Comparison of ENCODE assay signal across 23 mouse cellular contexts in genomic region chr11:54897470-54897869, GRCm38 (mm10). TPM values are rescaled to one million over a fixed set of nuclear protein-coding genes. Genes with fewer than 3 reads are reported as not detected.
DNase-seq lines count a peak whose midpoint lies in the region; ATAC-seq and TF ChIP-seq lines count a peak whose summit lies in the region.
"Had no signal": no experiment of that assay in that cellular context is flagged by ENCODE, and none has a peak within 500 bp of the region (broad histone marks: within the 10 kb centered on the region; RNA-seq: fewer than 3 reads in every experiment).

No protein-coding gene starts in this region.

- no peak overlapping the region for H3K27ac ChIP-seq in lung, postnatal 0 days (ENCODE audit: low read length)
- peak overlapping the region; percentile 45; the same call in 1 of the 2 replicates for H3K27ac ChIP-seq in intestine, embryonic 16.5 days (ENCODE audit: low read length)
- no peak overlapping the region; the same call in 1 of the 2 replicates for H3K27ac ChIP-seq in kidney, postnatal 0 days
- H3K27ac ChIP-seq in liver, postnatal 0 days (ENCODE audit: low read depth), result no peak overlapping the region
- H3K27ac ChIP-seq: forebrain, embryonic 15.5 days; heart, embryonic 13.5 days; layer of hippocampus, adult 2 months; liver, embryonic 12.5 days; macrophage; stomach, embryonic 15.5 days had no signal

- peak; percentile 58 for ATAC-seq in lung, postnatal 0 days
- ATAC-seq in intestine, embryonic 16.5 days, result peak; percentile 61
- peak; percentile 87 for ATAC-seq in kidney, postnatal 0 days (replicated peaks; ENCODE audit: low FRiP score, low read depth)
- ATAC-seq in frontal cortex, adult (ENCODE audit: low TSS enrichment), result no peak
- no peak for ATAC-seq in liver, postnatal 0 days
- ATAC-seq: CD4-positive, CD25-positive, alpha-beta regulatory T cell, adult 4 months; forebrain, embryonic 15.5 days; hindbrain, embryonic 16.5 days; liver, embryonic 12.5 days; midbrain, embryonic 16.5 days had no signal

- no peaks in the 10 kb centered on the region for H3K9me3 ChIP-seq in lung, postnatal 0 days (ENCODE audit: low read length)
- no peaks in the 10 kb centered on the region for H3K9me3 ChIP-seq in intestine, embryonic 16.5 days (ENCODE audit: control insufficient read depth, low read length)
- no peaks in the 10 kb centered on the region for H3K9me3 ChIP-seq in kidney, postnatal 0 days (replicated peaks; ENCODE audit: low read length)
- no peaks in the 10 kb centered on the region for H3K9me3 ChIP-seq in liver, postnatal 0 days (ENCODE audit: low read length)
- H3K9me3 ChIP-seq: forebrain, embryonic 15.5 days; G1E; heart, embryonic 13.5 days; liver, embryonic 12.5 days; stomach, embryonic 15.5 days had no signal

- H3K4me3 ChIP-seq in lung, postnatal 0 days (ENCODE audit: low read depth, low read length), result no peak overlapping the region
- H3K4me3 ChIP-seq in intestine, embryonic 16.5 days (ENCODE audit: low read length), result no peak overlapping the region
- H3K4me3 ChIP-seq in kidney, postnatal 0 days (replicated peaks; ENCODE audit: low read depth, low read length), result no peak overlapping the region
- no peak overlapping the region for H3K4me3 ChIP-seq in liver, postnatal 0 days (ENCODE audit: low read depth, low read length)
- H3K4me3 ChIP-seq: erythroblast, embryonic 14.5 days; forebrain, embryonic 15.5 days; heart, embryonic 13.5 days; layer of hippocampus, adult 2 months; liver, embryonic 12.5 days; stomach, embryonic 15.5 days had no signal

- TF ChIP-seq EP300 in lung, postnatal 0 days (IDR thresholded peaks at IDR 0.05), result no peak
- no peak for TF ChIP-seq EP300 in liver, postnatal 0 days (IDR thresholded peaks at IDR 0.05; ENCODE audit: low read depth)

- no peak for TF ChIP-seq CTCF in lung, postnatal 0 days (IDR thresholded peaks at IDR 0.05)
- no peak for TF ChIP-seq CTCF in kidney, postnatal 0 days (IDR thresholded peaks at IDR 0.05; ENCODE audit: low read depth)
- TF ChIP-seq CTCF in liver, postnatal 0 days (IDR thresholded peaks at IDR 0.05; ENCODE audit: low read depth), result no peak

- H3K9ac ChIP-seq in lung, postnatal 0 days (replicated peaks; ENCODE audit: low read depth), result no peak overlapping the region
- H3K9ac ChIP-seq in intestine, embryonic 16.5 days (ENCODE audit: low read depth, low read length), result no peak overlapping the region
- H3K9ac ChIP-seq in kidney, postnatal 0 days (ENCODE audit: low read depth, low read length), result no peak overlapping the region
- no peak overlapping the region for H3K9ac ChIP-seq in liver, postnatal 0 days (replicated peaks)
- H3K9ac ChIP-seq: forebrain, embryonic 15.5 days; heart, embryonic 13.5 days; liver, embryonic 12.5 days; stomach, embryonic 15.5 days had no signal

- 51% methylated on average over 5 of the region's 5 CpGs for WGBS in lung, postnatal 0 days
- WGBS in intestine, embryonic 16.5 days, result 48% methylated on average over 5 of the region's 5 CpGs
- 65% methylated on average over 5 of the region's 5 CpGs for WGBS in kidney, postnatal 0 days
- 78% methylated on average over 5 of the region's 5 CpGs for WGBS in liver, postnatal 0 days (ENCODE audit: insufficient replicate concordance)

- intact Hi-C loops in left cerebral cortex, postnatal 10 days (cut with DNase I), result no loop called here

- H3K27me3 ChIP-seq in lung, postnatal 0 days (replicated peaks; ENCODE audit: insufficient read depth, low read length), result no peaks in the 10 kb centered on the region
- H3K27me3 ChIP-seq in intestine, embryonic 16.5 days (replicated peaks; ENCODE audit: control insufficient read depth, insufficient read depth, low read length), result no peaks in the 10 kb centered on the region
- no peaks in the 10 kb centered on the region for H3K27me3 ChIP-seq in kidney, postnatal 0 days (ENCODE audit: insufficient read depth, low read length)
- no peaks in the 10 kb centered on the region for H3K27me3 ChIP-seq in liver, postnatal 0 days (ENCODE audit: insufficient read depth, low read length)
- H3K27me3 ChIP-seq: forebrain, embryonic 15.5 days; heart, embryonic 13.5 days; stomach, embryonic 15.5 days had no signal

- H3K4me2 ChIP-seq in lung, postnatal 0 days (replicated peaks; ENCODE audit: low read depth, low read length), result no peak overlapping the region
- no peak overlapping the region for H3K4me2 ChIP-seq in intestine, embryonic 16.5 days (ENCODE audit: low read depth, low read length)
- no peak overlapping the region for H3K4me2 ChIP-seq in kidney, postnatal 0 days (ENCODE audit: low read length)
- H3K4me2 ChIP-seq in liver, postnatal 0 days (ENCODE audit: low read depth, low read length), result no peak overlapping the region
- H3K4me2 ChIP-seq: forebrain, embryonic 15.5 days; heart, embryonic 13.5 days; liver, embryonic 12.5 days; stomach, embryonic 15.5 days had no signal

- H3K4me1 ChIP-seq in lung, postnatal 0 days (ENCODE audit: insufficient read depth, low read depth, low read length), result no peaks in the 10 kb centered on the region
- peaks cover 3% of the 10 kb centered on the region; the same call in 1 of the 2 replicates for H3K4me1 ChIP-seq in intestine, embryonic 16.5 days (ENCODE audit: control insufficient read depth, insufficient read depth, low read length)
- H3K4me1 ChIP-seq in kidney, postnatal 0 days (replicated peaks; ENCODE audit: insufficient read depth, low read length), result no peaks in the 10 kb centered on the region
- 0 out of 2 replicates have a peak, but pooled peaks cover 5% of the 10 kb centered on the region for H3K4me1 ChIP-seq in liver, postnatal 0 days (ENCODE audit: insufficient read depth)
- H3K4me1 ChIP-seq: stomach, embryonic 15.5 days had no signal

- DNase-seq in lung, postnatal 0 days (ENCODE audit: low spot score), result peak; percentile 29
- DNase-seq in lung, postnatal 36 days, result no peak
- DNase-seq in kidney, postnatal 0 days (ENCODE audit: low spot score), result no peak
- no peak for DNase-seq in left cerebral cortex, postnatal 10 days (ENCODE audit: extremely low spot score in 1 of 2, low spot score in 2 of 2)
- DNase-seq in liver, postnatal 0 days, result no peak
- DNase-seq: adrenal gland, adult 2 months; cerebellum, postnatal 14 days; heart, postnatal 4 days; spleen, adult 18-20 months; thymus, adult 2 months had no signal

- no peaks in the 10 kb centered on the region for H3K36me3 ChIP-seq in lung, postnatal 0 days (ENCODE audit: insufficient read depth, low read length)
- H3K36me3 ChIP-seq in intestine, embryonic 16.5 days (ENCODE audit: control insufficient read depth, insufficient read depth, low read length), result no peaks in the 10 kb centered on the region
- H3K36me3 ChIP-seq in kidney, postnatal 0 days (ENCODE audit: insufficient read depth, low read length), result no peaks in the 10 kb centered on the region
- H3K36me3 ChIP-seq in liver, postnatal 0 days (replicated peaks; ENCODE audit: insufficient read depth, low read length), result no peaks in the 10 kb centered on the region
- H3K36me3 ChIP-seq: forebrain, embryonic 15.5 days; G1E; heart, embryonic 13.5 days; liver, embryonic 12.5 days; stomach, embryonic 15.5 days had no signal

RNA-seq across cellular contexts. Expression of gene Gpx3, which starts 4.8 kb away (rescaled TPM):
- 342 and 535 TPM in 2 replicates for polyA plus RNA-seq in lung, postnatal 0 days (2015; fragmentation: Nextera tagmentation; extraction: Ambion mirVana)
- 511 and 784 TPM in 2 replicates for polyA plus RNA-seq in intestine, embryonic 16.5 days (2015; fragmentation: Nextera tagmentation; extraction: Ambion mirVana)
- 1,362 and 1,474 TPM in 2 replicates for polyA plus RNA-seq in kidney, postnatal 0 days (2015; fragmentation: Nextera tagmentation; extraction: Ambion mirVana)
- 10 to 100 TPM in 1 of 2 experiments, 1 to 10 TPM in 1; 9.7 to 10.2 TPM for total RNA-seq in left cerebral cortex, postnatal 10 days (2021)
- polyA plus RNA-seq in liver, postnatal 0 days (2015; fragmentation: Nextera tagmentation; extraction: Ambion mirVana), result 29.7 and 30.4 TPM in 2 replicates
- total RNA-seq: G1E had no signal
- polyA plus RNA-seq: G1E had no signal

RNA-seq across cellular contexts. Expression of gene Hint1, which starts 31.3 kb away (rescaled TPM):
- polyA plus RNA-seq in lung, postnatal 0 days (2015; fragmentation: Nextera tagmentation; extraction: Ambion mirVana), result 500 and 528 TPM in 2 replicates
- 674 and 732 TPM in 2 replicates for polyA plus RNA-seq in intestine, embryonic 16.5 days (2015; fragmentation: Nextera tagmentation; extraction: Ambion mirVana)
- polyA plus RNA-seq in kidney, postnatal 0 days (2015; fragmentation: Nextera tagmentation; extraction: Ambion mirVana), result 1,015 and 1,085 TPM in 2 replicates
- 100 to 1,000 TPM; 326 to 345 TPM for total RNA-seq in left cerebral cortex, postnatal 10 days (2021)
- 791 and 898 TPM in 2 replicates for polyA plus RNA-seq in liver, postnatal 0 days (2015; fragmentation: Nextera tagmentation; extraction: Ambion mirVana)

RNA-seq across cellular contexts. Expression of gene Lyrm7, which starts 36.8 kb away (rescaled TPM):
- polyA plus RNA-seq in lung, postnatal 0 days (2015; fragmentation: Nextera tagmentation; extraction: Ambion mirVana), result 2.3 and 3.1 TPM in 2 replicates
- polyA plus RNA-seq in intestine, embryonic 16.5 days (2015; fragmentation: Nextera tagmentation; extraction: Ambion mirVana), result 9.7 and 12.7 TPM in 2 replicates
- polyA plus RNA-seq in kidney, postnatal 0 days (2015; fragmentation: Nextera tagmentation; extraction: Ambion mirVana), result 7.3 and 7.7 TPM in 2 replicates
- total RNA-seq in left cerebral cortex, postnatal 10 days (2021), result 10 to 100 TPM; 22.1 to 25.0 TPM
- polyA plus RNA-seq in liver, postnatal 0 days (2015; fragmentation: Nextera tagmentation; extraction: Ambion mirVana), result 2.9 and 5.0 TPM in 2 replicates
- polyA plus RNA-seq: erythroblast, embryonic 14.5 days had no signal

Comparison
In these comparisons a context has a peak if more than half of its experiments do, and no peak if none do; other contexts are left out.
1. ATAC-seq: peak in lung, postnatal 0 days (single experiment), intestine, embryonic 16.5 days (single experiment) and kidney, postnatal 0 days (single experiment); none in frontal cortex, adult (single experiment) and liver, postnatal 0 days (single experiment).
2. RNA of gene Gpx3, which starts 4.8 kb away (polyA plus RNA-seq): 1,362 to 1,474 TPM in kidney, postnatal 0 days, 342 to 535 TPM in lung, postnatal 0 days and 511 to 784 TPM in intestine, embryonic 16.5 days; 29.7 to 30.4 TPM in liver, postnatal 0 days; every median in the first group is over 10 times any median in the second.